Mouse (Mus musculus) lung, embryonic 14.5 days (tissue): ENCODE data around the gene Cldn4. TPM values are rescaled to one million over a fixed set of nuclear protein-coding genes. Genes with fewer than 3 reads are reported as not detected.
"Not testable (repeated sequence)": the region's sequence is repeated elsewhere in the genome, so short reads cannot be mapped to it uniquely, and the experiment has no call there.

Experiments used
- ATAC-seq: fragments of 200-750 bp; cut with Nextera tagmentation; 2 replicates; pipeline ENCODE4 v1.8.0; 2017; ENCODE audit warnings: mild to moderate bottlenecking, moderate TSS enrichment, moderate library complexity; ENCODE audit not compliant: insufficient read depth
- DNase-seq: peaks from one replicate; pipeline ENCODE4 v3.0.0-alpha.2; 2015
- H3K27ac ChIP-seq: fragments of 300-500 bp; sonication (generic); 2 replicates; pipeline ENCODE4 v1.5.1; 2014; ENCODE audit warnings: low read depth, mild to moderate bottlenecking, moderate library complexity
- H3K27me3 ChIP-seq: fragments of 300-500 bp; sonication (generic); 2 replicates; pipeline ENCODE4 v1.6.1; 2014; ENCODE audit warnings: low read length, control low read depth; ENCODE audit not compliant: insufficient read depth
- H3K36me3 ChIP-seq: fragments of 300-500 bp; sonication (generic); 2 replicates; pipeline ENCODE4 v1.6.1; 2014; ENCODE audit warnings: control low read depth; ENCODE audit not compliant: insufficient read depth
- H3K4me1 ChIP-seq: fragments of 300-500 bp; sonication (generic); 2 replicates; pipeline ENCODE4 v1.6.1; 2014; ENCODE audit warnings: antibody characterized with exemption, control low read depth; ENCODE audit not compliant: insufficient read depth
- H3K4me2 ChIP-seq: fragments of 300-500 bp; sonication (generic); 2 replicates; pipeline ENCODE4 v1.6.1; 2014; ENCODE audit warnings: mild to moderate bottlenecking
- H3K4me3 ChIP-seq: fragments of 300-500 bp; sonication (generic); 2 replicates; pipeline ENCODE4 v1.5.1; 2014; ENCODE audit warnings: low read depth, low read length
- H3K9ac ChIP-seq: fragments of 300-500 bp; sonication (generic); 2 replicates; pipeline ENCODE4 v1.6.1; 2014
- H3K9me3 ChIP-seq: fragments of 300-500 bp; sonication (generic); 2 replicates; pipeline ENCODE4 v1.6.1; 2016; ENCODE audit warnings: low read depth, low read length, control low read depth
- CTCF ChIP-seq: IDR thresholded peaks from 2 replicates; pipeline ENCODE4 v1.5.1; 2016; ENCODE audit warnings: antibody characterized with exemption, low read depth
- WGBS: fragments of 180-500 bp; shearing (Covaris S2); extraction: QIAGEN DNeasy Blood & Tissue Kit; methylation state at CpG from one replicate; pipeline ENCODE4 v1.1.7; 2014; 5-methylcytosine and 5-hydroxymethylcytosine counted together
- polyA plus RNA-seq: library from polyadenylated mRNA; unstranded; fragments of >200 nt; fragmentation: Nextera tagmentation; extraction: Ambion mirVana; gene quantifications from 2 replicates; pipeline ENCODE4 v1.2.1, GENCODE M21; 2014

Gene Cldn4
- polyA plus RNA-seq, 1 experiment from 2014 or later, result 42.4 TPM

GRCm38 (mm10) chr5:134947420-134948084, 818 bp upstream of the Cldn4 start:
- peaks cover 22% of the 10 kb centered on the region for H3K4me1 ChIP-seq
- 31% methylated on average over 5 of the region's 5 CpGs for WGBS
- H3K9ac ChIP-seq, result no peak overlapping the region
- no peak for DNase-seq
- no peak for ATAC-seq
- peak overlapping the region; percentile 55; the same call in 1 of the 2 replicates for H3K4me2 ChIP-seq
- H3K4me3 ChIP-seq, result no peak overlapping the region
- H3K27me3 ChIP-seq, result peaks cover 25% of the 10 kb centered on the region
- no peaks in the 10 kb centered on the region for H3K36me3 ChIP-seq
- no peaks in the 10 kb centered on the region for H3K9me3 ChIP-seq
- peak overlapping the region; percentile 91 for H3K27ac ChIP-seq
- no peak for TF ChIP-seq CTCF

- DNase-seq (no peak), ATAC-seq (no peak)
- 17% methylated on average over 43 of the region's 43 CpGs for WGBS
- no peak for TF ChIP-seq CTCF
- Histone ChIP-seq H3K27ac (peak overlapping the region; percentile 91), H3K9me3 (no peaks in the 10 kb centered on the region), H3K4me1 (peaks cover 17% of the 10 kb centered on the region), H3K27me3 (peaks cover 25% of the 10 kb centered on the region), H3K4me2 (peak overlapping the region; percentile 55), H3K9ac (peak overlapping the region; percentile 62), H3K36me3 (no peaks in the 10 kb centered on the region), H3K4me3 (peak overlapping the region; percentile 48)
Measured at GRCm38 (mm10) chr5:134946063-134946856, 474 bp downstream of the Cldn4 start.

GRCm38 (mm10) chr5:134945266-134945959, 1.3 kb downstream of the Cldn4 start:
- H3K27me3 ChIP-seq, result peaks cover 25% of the 10 kb centered on the region
- 37% methylated on average over 16 of the region's 19 CpGs for WGBS
- H3K36me3 ChIP-seq, result 0 out of 2 replicates have a peak, but pooled peaks cover 3% of the 10 kb centered on the region
- TF ChIP-seq CTCF, result no peak
- H3K9ac ChIP-seq, result peak overlapping the region; percentile 62
- H3K9me3 ChIP-seq, result no peaks in the 10 kb centered on the region
- DNase-seq (peak; percentile 24), ATAC-seq (no peak; the same call in 1 of the 2 replicates)
- H3K4me1 ChIP-seq, result peaks cover 13% of the 10 kb centered on the region
- H3K4me2 ChIP-seq, result peak overlapping the region; percentile 55
- H3K27ac ChIP-seq, result peak overlapping the region; percentile 91; the same call in 1 of the 2 replicates
- H3K4me3 ChIP-seq, result peak overlapping the region; percentile 48

- H3K4me2 ChIP-seq, result peak overlapping the region; percentile 55
- H3K9ac ChIP-seq, result no peak overlapping the region
- ATAC-seq, result no peak
Measured at GRCm38 (mm10) chr5:134944179-134944578, 2.6 kb downstream of the Cldn4 start.

GRCm38 (mm10) chr5:134942740-134943139, 4.0 kb downstream of the Cldn4 start:
- peaks cover 25% of the 10 kb centered on the region for H3K27me3 ChIP-seq
- ATAC-seq (no peak), DNase-seq (no peak)
- H3K27ac ChIP-seq, result no peak overlapping the region
- no peaks in the 10 kb centered on the region for H3K9me3 ChIP-seq
- 71% methylated on average over 2 of the region's 2 CpGs for WGBS
- H3K9ac ChIP-seq, result no peak overlapping the region
- H3K4me3 ChIP-seq, result no peak overlapping the region
- TF ChIP-seq CTCF, result no peak
- 0 out of 2 replicates have a peak, but pooled peaks cover 3% of the 10 kb centered on the region for H3K36me3 ChIP-seq
- no peak overlapping the region for H3K4me2 ChIP-seq
- H3K4me1 ChIP-seq, result peaks cover 8% of the 10 kb centered on the region

More at GRCm38 (mm10) chr5:134944179-134944578, 2.6 kb downstream of the Cldn4 start:
- DNase-seq, result no peak
- Histone ChIP-seq H3K27me3 (peaks cover 25% of the 10 kb centered on the region), H3K4me1 (peaks cover 13% of the 10 kb centered on the region), H3K36me3 (0 out of 2 replicates have a peak, but pooled peaks cover 3% of the 10 kb centered on the region), H3K9me3 (no peaks in the 10 kb centered on the region), H3K27ac (peak overlapping the region; percentile 50; the same call in 1 of the 2 replicates), H3K4me3 (peak overlapping the region; percentile 48; the same call in 1 of the 2 replicates)
- TF ChIP-seq CTCF, result no peak
- WGBS, result 65% methylated on average over 5 of the region's 5 CpGs

DNA sequence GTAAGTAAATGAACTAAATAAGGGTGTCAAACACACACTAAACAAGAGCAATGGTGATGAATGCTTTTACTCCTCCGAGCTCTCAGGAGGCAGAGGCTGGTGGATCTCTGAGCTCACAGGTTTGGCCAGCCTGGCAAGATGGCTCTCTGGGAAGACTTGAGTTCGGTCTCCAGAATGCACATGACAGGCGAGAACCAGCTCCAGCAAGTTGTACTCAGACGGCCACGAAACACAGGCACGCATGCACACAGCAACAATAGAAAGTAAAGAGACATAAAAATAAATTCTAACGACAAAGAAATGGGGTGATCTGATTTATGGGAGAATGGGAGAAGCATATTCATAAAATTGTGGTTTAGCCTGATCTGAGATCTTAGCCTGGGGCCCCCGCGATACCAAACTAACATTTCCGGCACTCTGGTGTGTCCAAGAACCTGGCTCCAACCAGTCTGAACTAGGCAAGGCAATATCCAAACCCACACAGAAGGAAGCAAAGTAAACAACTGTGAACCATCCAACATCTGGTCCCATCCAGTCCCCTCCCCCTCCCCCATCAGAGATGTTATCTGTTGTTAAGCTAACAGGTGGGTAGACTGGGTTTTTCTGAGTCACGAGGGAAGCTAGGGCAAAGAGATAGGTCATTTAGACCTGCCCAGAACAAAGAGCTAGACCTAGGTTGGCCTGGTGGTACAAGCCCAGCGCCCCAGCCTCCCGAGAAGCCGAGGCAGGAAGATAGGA, 5.1 kb downstream of the Cldn4 start:
- DNase-seq, result peak; percentile 19
- H3K9ac ChIP-seq, result no peak overlapping the region
- ATAC-seq, result no peak
- H3K27me3 ChIP-seq, result peaks cover 19% of the 10 kb centered on the region
- H3K4me1 ChIP-seq, result no peaks in the 10 kb centered on the region
- H3K9me3 ChIP-seq, result no peaks in the 10 kb centered on the region
- no peak overlapping the region for H3K27ac ChIP-seq
- 0 out of 2 replicates have a peak, but pooled peaks cover 3% of the 10 kb centered on the region for H3K36me3 ChIP-seq
- TF ChIP-seq CTCF, result no peak
- 63% methylated on average over 14 of the region's 14 CpGs for WGBS
- H3K4me3 ChIP-seq, result no peak overlapping the region
- no peak overlapping the region for H3K4me2 ChIP-seq

DNA sequence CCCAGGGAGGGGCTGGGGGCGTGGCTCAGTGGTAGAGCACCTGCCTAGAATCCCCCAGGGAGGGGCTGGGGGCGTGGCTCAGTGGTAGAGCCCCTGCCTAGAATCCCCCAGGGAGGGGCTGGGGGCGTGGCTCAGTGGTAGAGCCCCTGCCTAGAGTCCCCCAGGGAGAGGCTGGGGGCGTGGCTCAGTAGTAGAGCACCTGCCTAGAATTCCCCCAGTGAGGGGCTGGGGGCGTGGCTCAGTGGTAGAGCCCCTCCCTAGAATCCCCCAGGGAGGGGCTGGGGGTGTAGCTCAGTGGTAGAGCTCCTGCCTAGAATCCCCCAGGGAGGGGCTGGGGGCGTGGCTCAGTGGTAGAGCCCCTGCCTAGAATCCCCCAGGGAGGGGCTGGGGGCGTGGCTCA, 7.2 kb downstream of the Cldn4 start:
- not testable (repeated sequence) for H3K27me3 ChIP-seq, H3K4me2 ChIP-seq, H3K4me1 ChIP-seq, ATAC-seq, H3K36me3 ChIP-seq, H3K9me3 ChIP-seq, H3K27ac ChIP-seq, DNase-seq, H3K9ac ChIP-seq, H3K4me3 ChIP-seq
- WGBS, result 91% methylated on average over 3 of the region's 7 CpGs
